Mouse (Mus musculus) right cerebral cortex, postnatal 4 days (tissue): ENCODE data around the gene Stk40.
"Not testable (repeated sequence)": the region's sequence is repeated elsewhere in the genome, so short reads cannot be mapped to it uniquely, and the experiment has no call there.

Source experiments
- DNase-seq: peaks from one replicate; pipeline ENCODE4 v3.0.0-alpha.2; 2022

The Stk40 gene

DNA sequence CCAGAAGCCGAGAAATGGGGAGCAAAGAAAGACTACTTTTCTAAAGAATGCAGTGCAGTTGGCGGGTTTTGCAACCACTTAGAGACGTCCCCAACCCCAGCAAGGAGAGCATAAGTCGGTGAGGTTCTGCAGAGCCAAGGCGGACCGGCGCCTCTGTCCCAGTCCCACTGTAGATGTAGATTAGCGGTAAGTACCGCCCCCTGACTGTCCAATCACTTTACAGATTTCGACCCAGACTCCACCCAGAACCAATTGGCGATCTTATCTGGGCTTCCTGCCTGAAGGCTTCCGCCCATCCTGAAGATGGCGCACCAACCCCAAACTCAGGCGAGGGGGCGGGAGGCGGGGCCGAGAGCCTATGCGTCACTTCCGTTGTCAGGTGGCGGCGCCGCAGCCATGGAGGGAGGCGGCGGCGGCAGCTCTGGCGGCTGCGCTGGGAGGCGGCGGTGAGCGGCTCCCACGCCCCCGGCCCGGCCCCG lies at the start of gene Stk40:
TSS of gene Stk40 (plus strand) at position 368 of the 479 bp plus-strand sequence.
- peak; percentile 95 for DNase-seq

DNA sequence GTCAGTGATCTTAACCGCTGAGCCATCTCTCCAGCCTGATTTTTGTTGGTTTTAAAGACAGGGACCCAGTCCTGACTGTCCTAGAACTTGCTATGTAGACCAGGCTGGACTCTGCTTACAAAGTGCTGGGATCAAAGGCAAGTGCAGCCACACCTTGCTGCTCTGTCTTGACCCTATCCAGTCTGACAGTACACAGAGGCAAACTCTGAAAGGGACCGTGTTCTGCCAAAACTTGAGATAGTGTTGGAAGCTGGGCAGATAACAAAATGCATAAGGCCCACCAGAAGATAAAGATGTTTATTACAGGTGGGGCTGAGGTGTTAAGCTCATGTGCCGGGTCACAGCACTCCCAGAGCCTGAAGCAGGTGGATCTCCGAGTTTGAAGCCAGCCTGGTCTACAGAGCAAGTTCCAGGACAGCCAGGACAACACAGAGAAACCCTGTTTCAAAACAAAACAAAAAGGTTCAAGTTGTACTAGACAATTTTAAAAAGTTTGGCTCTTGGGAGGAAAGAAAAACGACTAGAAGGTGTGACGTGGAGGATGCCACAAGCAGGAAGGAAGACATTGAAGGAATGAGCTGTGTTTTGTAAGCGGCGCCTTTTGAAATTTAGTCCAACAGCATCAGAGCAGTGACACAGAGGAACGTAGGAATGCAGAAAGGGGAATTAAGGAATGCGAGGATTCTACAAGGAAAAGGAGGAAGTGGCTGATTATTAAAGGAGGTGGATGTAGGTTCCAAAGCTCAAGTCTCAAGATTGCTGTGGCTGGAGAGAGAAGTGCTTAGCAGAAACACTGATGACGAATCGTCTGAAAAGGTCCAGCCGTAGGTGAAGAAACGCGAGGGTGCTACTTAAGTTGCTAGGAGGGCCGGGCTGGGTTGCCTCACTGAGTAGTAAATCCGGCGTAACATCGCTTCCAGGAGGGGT lies 46.3 kb upstream of the Stk40 start:
- DNase-seq: no peak

DNA sequence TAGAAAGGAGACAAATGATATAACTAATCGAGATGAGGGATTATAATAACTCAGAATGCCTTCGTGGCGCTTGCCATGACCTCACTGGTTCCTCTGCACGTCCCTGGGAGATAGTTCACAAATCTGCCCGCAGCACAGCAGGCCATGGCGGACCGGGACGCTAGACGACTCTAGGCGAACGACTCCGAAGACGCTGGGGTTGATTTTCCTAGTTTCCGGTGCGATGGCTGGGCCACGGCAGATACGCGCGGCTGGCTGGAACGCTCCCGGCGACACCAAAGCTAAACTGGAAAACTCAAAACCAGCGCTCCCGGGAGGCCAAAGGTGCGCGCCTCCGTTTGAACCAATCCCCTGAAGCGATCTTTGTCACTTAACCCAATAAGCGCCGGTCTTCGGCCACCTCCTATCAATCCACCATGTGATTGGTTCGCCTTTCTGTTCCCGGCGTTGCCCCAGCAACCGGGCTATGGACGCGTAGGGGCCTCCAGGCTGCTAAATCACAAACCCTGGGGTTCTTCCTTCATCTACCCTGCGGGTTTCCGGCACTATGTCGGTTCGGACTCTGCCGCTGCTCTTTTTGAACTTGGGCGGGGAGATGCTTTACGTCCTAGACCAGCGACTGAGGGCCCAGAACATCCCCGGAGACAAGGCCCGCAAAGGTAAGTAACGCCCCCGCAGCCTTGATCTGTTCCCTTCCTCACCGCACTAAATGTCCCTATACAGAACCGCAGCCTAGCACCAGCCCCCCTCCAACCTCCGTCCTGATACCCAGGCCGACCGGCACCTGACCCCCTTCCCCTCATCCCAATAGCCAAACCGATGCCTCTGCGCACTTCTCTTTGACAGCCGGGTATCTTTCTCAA lies 45.4 kb upstream of the Stk40 start, which contains the start of gene Oscp1:
TSS of gene Oscp1 (plus strand) at position 432 of the 863 bp plus-strand sequence.
- DNase-seq: peak; percentile 85

DNA sequence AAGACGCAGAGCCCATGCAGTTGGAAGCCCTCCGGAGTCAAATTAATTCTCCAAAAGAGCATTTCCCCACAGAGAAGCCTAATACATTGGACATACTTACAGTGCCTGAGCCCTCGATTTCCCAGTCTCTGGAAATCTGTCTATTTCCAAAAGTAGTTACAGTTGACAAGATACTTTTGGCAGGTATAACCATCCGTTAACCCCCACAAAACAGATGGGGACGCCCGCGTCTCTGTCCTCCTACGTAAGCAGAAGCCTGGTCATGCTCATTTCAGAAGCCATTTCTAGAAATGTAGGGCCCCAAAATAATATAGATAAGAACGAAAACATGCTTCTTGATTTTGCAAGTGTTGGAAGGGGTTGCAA lies 44.8 kb upstream of the Stk40 start:
- DNase-seq: peak; percentile 16

DNA sequence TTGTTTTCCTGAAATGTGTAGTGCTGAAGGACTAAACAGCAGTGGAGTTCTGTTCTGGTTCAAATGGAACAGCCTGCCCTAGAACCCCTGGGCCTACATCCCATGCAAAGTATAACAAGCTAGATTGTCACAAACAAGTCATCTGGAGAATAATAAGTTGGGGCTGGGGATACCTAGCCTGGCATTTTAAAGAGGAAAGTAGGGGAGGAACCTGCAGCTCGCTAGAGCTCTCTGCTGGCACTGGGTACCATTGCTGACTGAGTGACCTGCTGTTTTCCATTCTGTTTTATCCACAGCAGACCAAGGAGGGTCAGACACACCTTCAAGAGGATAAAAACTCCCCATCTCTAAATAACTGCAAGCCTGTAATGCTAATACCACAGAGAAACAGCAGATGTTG lies 40.9 kb upstream of the Stk40 start:
- no peak for DNase-seq

DNA sequence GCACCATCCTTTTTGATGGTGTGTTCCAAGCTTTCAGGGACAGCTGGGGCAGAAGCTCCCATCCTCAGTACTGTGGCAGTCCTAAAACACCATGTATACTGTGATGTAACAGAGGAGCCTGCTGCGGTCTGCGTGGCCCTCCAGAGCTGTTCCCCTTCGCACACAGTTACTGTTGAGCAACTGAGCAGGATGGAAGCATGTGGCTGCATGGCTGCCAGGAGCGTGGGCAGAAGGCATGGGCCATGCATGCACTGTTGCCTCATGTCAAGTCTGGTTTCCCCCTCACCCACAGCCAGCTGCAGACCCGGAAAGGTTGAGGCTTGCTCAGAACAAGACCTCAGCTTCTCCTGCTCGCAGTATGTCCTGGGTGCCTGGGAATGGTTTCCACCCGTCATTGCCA lies 38.5 kb upstream of the Stk40 start:
- no peak for DNase-seq

DNA sequence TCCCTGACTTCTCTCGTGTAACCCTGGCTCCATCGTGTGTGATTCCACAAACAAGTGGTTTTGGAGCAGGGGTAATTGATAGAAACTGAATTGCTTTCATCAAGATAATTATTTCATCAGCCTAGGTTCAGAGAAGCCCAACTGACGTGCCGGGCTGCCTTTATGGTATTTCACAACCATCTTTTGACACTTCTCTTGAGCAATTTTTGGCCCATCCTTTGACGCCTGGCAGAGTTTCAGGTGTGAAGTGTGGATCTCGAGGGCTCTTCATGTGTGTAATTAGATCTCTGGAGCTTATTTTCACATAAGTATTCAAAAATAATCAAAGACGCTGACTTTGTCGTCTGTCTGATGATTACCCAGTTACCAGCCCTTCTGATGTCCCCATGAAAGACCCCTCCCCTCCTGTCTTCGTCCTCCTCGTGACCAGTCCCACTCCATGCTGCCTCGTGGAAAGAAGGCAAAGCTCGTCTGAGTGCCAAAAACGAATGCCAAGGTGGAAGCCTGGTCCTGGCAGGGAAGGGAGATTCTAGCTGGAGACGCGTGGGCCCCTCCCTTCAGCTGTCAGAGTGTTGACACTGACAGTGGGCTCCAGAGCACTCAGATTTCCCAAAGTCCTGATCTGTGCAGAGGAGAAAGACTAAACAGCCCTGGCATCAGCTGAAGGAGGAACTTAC lies 36.2 kb upstream of the Stk40 start:
- DNase-seq: no peak

DNA sequence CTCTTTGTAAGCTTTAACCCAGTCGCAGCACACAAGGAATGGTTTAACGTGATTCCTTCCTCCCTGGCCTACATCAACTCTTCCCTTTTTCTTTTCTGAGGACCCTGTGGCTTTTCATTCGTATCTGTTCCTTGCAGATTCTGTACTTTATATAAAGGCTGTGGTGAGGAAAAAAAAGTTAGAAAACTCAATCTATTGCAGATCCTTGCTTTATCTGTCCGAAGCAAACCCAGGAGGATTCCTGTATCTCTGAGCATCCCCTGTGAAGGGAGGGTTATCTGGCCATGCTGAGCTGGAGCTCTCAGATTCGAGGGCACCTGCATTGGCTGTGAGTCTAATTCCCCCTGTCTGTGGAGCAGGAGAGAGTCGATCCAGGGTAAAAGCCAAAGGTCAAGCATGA lies 34.9 kb upstream of the Stk40 start:
- DNase-seq: no peak

DNA sequence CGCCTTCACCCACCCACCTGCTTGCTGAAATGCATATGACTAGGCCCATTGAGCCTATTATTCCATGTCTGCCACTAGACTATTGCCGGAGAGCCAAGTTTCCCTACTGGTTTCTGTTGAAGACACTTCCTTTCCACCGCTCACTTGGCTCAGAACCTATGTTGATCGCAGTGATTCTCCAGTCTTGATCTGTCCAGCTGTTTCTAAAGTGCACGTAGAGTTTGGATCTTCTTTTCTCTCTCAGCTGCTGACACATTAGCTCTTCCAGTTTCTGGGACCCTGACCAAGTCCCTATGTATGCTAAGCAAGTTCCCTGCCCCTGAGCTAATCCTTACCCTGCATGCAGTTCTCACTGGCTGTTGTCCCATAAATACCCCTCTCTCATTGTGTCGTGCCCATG lies 25.9 kb upstream of the Stk40 start:
- DNase-seq: no peak

DNA sequence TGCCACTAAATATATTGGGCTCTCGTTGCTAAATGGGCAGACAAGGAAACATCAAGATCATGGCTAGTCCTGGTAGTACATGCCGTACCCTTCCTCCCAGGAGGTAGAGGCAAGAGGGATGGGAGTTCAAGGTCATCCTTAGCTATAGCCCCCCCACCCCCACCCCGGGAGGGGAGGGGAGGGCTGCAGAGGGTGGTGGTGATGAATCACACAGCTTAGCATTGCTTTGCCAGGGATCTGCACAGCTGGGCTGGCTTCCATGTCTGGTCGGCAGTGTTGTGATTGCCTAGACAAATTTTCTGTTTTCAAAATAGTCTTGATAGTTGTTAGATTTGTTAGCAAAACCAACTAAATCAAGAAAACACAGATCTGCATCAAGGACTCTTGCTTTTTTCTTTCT lies 24.5 kb upstream of the Stk40 start:
- DNase-seq: no peak

DNA sequence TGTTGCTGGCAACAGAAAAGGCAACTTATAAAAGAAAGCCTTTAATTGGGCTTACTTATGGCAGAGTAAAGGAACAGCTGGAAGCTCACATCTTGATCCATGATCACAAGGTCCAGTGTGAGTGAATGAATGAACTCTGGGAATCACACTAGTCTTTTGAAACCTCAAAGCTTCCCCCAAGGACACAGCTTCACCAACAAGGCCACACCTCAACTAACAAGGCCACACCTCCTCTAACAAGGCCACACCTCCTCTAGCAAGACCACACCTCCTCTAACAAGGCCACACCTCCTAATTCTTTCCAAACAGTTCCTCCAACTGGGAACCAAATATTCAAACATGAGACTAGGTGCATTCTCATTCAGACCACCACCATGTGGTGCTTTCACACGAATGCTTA lies 22.2 kb upstream of the Stk40 start:
- DNase-seq: no peak

DNA sequence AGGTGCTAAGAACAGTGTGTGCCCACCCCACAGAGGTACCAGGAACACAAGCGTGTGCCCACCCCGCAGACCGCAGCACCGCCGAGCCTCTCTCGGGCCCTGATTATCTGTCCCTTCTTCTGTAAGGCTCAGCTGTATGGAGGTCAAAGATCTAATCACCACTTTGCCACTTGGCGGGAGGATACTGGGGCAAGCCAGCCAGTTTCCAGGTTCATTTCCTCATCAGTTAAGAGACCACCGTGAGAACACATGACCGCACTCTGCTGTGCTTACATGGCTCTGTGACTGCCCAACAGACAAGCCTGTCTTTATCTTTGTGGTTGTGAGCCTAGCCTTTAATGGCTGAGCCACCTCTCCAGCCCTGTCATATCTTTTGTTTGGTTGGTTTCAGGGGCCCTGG lies 20.7 kb upstream of the Stk40 start:
- no peak for DNase-seq

DNA sequence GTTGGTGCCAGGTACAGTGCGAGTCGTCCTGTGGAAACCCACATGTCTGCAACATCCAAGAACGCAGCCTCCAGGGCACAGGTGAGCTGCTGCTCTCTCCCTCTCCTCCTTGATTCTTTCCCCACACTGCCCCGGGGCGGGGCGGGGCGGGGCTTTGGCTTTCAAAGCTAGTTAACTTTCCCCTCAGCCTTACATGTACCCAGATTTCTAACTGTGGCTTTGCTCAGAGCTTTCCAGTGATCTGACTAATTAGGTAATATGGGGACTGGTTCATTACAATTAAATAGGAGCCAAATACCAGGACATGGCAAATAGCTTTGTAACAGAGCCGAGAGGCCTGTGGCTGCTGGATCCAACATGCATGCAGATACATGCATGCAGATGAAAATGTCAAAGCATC lies 19.4 kb upstream of the Stk40 start:
- DNase-seq: no peak

DNA sequence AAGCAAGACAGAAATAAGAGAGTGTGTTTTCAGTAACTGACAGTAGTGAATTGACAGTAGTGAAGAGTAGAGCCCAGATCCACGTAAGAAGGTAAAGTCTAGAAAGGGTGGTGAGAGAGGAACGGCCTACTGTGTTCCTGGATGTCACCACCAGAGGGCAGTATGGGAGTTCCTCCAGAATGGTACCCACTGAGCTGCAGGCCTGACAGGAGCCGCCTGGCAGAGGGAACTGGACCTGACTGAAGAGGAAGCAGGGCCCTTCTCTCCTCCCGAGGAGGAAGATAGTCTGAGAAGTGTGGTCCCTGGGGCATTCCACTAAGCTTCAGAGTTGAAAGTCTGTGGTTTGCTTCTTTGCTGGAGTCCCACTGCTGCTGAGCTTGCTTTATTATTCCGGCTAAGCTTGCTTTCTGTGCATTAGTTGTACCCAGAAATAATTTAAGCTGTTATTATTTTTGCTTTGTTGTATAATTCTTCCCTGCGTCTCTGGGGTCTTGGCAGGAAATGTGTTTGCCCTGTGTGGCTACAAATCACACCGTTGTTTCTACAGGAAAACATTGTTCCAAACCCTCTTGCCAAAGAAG lies 17.7 kb upstream of the Stk40 start:
- peak; percentile 76 for DNase-seq

DNA sequence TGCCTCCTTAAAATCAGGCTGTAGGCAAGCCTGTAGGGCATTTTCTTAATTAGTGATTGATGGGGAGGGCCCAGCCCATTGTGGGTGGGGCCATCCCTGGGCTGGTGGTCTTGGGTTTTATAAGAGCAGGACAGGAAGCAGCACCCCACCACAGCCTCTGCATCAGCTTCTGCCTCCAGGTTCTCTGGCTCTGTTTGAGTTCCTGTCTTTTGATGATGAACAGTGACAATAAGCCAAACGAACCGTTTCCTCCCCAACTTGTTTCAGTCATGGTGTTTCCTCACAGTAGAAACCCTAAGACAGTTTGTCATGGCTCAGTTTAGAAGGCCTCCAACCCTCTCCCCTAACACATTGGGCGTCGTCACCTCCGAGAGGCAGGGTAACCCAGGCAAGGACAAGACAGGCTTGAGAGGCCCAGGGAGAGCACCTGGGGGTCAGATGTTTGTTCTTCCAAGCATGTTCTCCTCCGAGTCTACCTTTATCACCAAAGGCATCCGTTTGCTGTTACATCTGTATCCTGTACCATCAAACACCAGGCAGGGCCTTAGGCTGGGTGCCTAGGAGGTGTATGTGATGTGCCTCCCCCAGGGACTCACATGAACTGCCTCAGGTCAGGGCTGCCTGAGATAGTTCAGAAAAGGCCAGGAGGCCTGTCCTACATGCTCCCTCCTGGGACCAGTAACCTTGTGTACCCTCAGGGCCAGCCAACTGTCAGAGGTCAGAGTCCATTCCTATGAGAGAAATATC lies 13.5 kb upstream of the Stk40 start:
- no peak for DNase-seq

DNA sequence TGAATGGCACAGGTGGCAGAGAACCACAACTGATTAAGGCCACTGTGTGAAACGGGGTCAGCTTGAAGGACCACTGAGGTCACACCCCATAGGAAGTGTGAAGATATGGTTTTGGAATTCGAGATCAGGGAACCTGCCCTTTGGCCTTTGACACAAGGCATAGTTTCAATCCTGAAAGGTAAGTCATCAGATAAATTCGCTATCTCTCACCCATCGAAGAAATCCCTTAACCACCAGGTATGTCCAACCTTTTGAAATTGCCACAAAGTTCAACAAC lies 13.0 kb upstream of the Stk40 start:
- DNase-seq: no peak

DNA sequence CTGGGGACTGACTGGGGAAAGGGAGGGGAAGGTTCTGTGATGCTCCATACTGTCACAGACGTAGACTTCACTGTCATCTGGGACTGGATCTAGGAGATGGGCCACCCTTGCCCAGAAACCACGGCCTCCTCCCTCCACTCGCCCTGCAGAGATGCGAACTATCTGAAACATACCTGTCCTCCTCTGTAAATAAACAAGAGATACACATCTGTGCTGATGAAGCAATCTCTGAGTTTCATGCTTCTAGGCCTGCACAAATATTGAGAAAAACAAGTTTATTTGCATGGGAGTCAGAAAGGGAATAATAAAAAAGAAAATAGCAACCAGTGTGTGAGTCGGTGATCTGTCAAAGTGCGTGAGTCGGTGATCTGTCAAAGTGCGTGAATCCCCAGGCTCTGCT lies 11.9 kb upstream of the Stk40 start:
- DNase-seq: no peak

DNA sequence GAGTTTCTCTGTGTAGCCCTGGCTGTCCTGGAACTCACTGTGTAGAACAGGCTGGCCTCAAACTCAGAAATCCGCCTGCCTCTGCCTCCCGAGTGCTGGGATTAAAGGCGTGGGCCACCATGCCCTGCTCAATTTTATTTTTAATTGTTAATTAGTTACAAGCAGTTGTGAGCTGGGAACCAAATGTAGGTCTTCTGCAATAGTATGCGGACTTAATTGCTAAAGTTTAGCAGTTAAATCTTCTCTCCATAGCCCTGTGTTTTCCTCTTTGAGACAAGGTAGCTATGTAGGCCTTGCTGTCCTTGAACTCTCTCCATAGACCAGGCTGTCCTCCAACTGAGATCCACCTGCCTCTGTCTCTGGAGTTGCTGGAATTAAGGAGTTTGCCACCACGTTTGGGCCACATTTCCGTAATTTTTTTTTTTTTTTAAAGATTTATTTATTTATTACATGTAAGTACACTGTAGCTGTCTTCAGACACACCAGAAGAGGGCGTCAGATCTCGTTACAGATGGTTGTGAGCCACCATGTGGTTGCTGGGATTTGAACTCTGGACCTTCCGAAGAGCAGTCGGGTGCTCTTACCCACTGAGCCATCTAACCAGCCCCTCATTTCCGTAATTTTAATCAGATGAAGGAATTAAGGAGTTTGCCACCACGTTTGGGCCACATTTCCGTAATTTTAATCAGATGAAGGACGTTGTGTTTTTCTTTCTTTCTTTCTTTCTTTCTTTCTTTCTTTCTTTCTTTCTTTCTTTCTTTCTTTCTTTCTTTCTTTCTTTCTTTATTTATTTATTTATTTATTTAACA lies 7.9 kb upstream of the Stk40 start:
- not testable (repeated sequence) for DNase-seq

DNA sequence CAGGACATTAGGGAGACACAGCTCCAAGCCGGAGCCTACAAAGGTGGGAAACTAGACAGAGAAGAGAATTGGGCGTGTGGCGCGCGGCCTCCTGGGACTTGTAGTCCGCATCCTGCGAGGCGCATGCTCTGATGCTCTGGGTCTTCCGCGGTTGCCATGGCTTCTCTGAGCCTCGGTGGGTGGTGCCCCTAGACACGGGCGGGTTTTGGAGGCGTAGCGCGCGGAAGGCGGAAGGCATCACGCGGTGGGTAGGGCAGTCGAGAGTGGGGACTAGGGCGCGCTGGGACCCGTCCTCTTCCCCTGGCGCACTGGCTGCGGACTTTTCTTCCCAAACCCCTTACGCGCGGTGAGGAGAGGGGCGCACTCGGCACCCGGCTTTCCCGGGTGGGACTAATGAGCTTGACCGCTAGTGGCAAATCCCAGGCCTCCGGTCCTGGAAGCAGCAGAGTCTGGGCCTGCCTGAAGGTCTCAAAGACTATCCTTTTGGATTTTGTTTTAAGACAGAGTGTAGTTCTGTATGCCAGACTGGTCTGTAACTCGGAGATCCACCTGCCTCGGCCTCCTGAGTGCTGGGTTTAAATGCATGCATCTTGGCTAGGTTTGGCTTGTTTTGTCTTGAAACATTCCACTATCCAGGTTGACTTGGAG lies 7.2 kb upstream of the Stk40 start, which contains the start of gene Lsm10:
TSS of gene Lsm10 (plus strand) at position 160 of the 648 bp plus-strand sequence.
- peak; percentile 92 for DNase-seq

DNA sequence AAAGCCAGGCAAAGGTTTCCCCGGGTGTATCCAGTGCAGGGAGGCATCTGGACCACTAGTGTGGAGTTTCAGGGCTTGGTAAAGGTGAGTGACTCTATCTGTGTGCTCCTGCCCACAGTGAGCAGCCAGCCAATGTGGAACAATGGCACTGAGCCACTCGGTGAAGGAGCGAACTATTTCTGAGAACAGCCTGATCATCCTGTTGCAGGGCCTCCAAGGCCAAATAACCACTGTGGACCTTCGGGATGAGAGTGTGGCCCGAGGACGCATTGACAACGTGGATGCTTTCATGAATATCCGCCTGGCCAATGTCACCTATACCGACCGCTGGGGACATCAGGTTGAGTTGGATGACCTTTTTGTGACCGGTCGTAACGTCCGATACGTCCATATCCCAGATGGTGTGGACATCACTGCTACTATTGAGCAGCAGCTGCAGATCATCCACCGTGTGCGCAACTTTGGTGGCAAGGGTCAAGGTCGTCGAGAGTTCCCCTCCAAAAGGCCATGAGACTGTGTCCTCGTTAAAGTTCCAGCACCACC lies 6.0 kb upstream of the Stk40 start:
- no peak for DNase-seq
